Mouse (Mus musculus) layer of hippocampus, postnatal 10 days (tissue): Measurements from ENCODE around the gene Cpped1. TPM values are rescaled to one million over a fixed set of nuclear protein-coding genes. Genes with fewer than 3 reads are reported as not detected.

Source experiments
- DNase-seq, 2 experiments: peaks; one replicate each; pipeline ENCODE4 v3.0.0; 2021; ENCODE audit warnings: low spot score in 2 of 2
- total RNA-seq, 2 experiments: library from RNA; stranded (reverse); gene quantifications; 2 replicates each; pipeline ENCODE4 v1.2.3; 2021

Gene Cpped1
- total RNA-seq, 2 experiments from 2014 or later: 22.5 to 23.6 TPM

DNA sequence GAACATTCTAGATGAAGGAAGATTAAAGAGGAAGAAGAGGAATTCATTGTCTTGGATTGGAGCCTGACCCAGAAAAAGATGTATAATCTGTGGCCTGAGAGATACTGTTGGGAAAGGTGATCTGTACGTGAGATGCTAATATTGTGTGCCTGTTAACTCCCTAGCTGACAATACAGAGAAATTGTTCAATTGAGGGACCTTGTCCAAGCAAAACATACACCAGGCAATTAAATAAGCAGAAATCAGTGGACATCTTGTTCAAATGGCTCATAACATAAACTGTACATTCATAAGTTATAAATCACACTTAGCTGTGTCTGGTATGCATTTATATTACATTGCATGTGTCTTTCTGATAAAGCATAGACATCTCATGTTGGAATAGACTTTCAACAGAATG, 134.9 kb downstream of the Cpped1 start:
- no peak for DNase-seq

DNA sequence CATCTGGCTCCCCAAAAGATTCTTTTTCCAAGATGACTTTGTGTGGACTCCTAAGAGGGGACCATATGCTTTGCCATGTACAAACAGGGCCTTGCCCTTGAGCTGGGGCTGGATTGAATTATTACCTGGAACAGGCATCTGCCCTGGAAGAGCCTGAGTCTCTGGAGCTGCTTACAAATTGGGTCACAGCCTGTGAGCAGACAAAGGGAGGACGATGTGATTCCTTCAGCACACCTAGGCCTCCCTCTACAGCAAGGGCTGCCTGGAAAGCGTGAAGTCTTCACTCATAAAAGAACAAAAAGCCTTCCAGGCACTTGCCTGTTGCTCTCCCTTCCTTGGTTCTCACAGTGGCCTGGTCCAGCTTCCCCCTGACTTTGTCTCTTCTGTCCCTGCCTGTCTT, 136.9 kb downstream of the Cpped1 start:
- no peak for DNase-seq

DNA sequence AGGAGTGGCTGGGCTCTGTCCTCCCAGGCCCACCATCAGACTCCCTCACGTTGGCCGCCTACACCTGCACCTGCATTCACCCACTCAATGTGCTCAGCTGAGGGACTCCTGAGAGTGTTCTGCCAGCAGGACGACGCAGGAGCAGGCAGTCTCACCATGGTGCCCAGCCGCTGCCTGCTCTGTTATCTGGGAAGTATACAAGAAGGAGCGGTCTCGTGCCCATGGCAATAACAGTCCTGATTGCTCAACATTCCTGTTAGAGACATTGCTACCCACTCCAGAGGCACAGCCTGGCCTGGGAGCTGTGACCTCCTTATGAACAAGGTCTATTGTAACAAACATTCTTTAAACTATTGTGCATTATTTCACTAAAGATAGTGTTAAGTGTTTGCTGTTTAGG, 151.3 kb downstream of the Cpped1 start:
- DNase-seq: no peak

DNA sequence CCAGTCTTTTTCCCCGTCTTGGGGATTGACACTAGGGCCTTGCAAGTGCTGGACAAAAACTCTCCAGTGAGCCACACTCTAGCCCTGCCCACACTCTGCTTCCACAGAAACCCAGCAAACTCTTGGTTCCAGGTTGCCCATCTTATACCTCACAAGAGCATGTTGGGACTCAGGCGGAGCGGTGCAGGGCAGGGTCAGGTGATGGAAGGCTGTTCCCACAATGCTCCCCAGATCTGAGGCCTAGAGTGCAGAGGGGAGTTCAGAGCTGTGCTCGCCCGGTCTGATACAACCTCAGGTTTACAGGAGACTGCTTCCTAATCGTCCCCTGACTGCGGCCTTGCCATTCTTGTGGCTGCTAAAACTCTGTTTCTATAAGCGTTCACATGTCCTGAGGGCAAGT, 151.8 kb downstream of the Cpped1 start:
- no peak for DNase-seq

DNA sequence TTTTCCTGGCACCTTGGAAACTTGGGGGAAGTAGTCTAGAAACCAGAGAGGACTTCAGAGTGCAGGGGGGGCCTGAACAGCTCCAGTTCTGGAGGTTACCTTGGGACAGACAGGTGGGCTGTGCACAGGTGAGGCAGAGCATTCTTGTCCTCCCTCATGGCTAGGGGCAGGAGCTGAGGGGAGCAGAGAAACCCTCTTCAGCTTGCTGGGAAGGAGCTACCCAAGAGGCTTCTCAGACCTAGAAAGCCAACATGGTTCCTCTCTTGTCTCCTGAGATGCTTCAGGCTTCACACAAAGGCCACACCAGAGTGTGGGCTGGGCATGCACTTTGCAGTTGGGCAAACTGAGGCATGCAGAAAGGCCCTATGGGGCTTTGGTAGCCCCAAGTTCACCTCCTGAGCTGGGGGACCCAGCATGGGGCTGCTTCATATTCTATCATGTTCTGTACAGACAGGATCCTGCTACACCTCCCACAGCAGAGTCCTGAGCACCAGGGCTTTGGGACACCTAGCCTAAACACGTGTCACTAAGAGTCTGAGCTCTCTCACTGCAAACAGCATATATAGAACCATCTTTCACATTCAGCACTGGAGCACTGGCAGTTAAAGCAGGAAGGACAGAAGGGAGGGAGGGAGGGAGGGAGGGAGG, 152.5 kb downstream of the Cpped1 start:
- DNase-seq: no peak

DNA sequence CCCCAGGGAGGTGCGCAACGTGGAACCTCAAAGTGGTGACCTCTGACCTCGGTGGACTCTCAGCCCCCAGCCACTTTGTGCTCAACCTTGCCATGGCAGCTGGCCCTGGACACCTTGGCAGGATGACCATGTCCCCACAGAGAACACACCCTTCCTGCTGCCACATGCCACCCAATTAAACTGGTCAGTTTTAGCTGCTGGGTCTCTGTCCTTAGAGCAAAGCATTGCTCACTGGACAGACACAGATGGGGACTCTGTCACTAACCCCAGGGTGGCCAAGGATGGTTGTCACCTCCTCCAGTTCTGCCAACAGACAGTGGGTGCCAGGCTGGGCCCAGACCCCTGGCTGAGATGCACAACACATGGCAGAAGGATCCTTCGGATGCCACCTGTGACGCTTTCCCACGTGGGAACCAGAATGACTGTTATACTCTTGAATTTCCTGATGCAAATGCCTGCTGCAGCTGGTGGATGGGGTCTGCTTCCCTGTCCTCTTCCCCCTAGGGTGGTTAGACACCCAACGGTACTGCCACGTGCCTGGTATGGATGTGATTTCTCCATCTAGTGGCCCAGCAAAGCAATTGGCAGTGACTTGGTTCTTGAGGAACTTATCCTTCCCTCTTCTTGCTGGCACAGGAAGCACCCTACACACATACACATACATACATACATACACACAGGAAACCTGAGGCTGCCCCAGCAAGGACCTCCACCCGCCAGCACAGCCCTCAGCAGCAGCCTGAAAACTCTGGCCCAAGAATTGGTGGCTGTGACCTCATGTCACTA, 153.8 kb downstream of the Cpped1 start:
- DNase-seq: no peak

DNA sequence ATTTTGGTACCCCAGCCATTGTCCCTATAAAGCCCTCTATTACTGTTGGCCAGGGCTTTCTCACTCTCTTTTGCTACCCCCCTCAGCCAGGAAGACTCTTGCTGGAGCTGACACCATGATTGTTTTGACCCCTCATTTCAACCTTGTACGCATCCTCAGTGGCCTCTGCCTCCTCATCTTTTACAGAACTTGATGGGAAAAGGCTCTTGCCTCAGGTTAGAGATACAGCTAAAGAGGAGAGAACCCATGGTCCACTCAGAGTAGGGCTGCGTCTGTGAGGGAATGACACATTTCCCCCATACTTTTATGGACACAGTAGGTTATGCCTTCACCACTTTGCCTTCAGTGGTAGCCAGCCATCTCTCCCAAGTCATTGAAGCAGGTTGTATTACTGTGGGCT, 155.1 kb downstream of the Cpped1 start:
- DNase-seq: no peak

Other genes starting within 250 kb of the Cpped1 start
- gene Shisa9, start 74.7 kb upstream of the Cpped1 start, total RNA-seq: 10 to 100 TPM; 40.7 to 47.8 TPM